Mouse (Mus musculus) brain, embryonic 14.5 days (tissue): ENCODE measurements around the gene Cep170b.

Source experiments
- CTCF ChIP-seq: fragments of 200-500 bp; IDR thresholded peaks from 2 replicates; pipeline ENCODE4 v1.5.1; 2012; ENCODE audit warnings: inconsistent platforms, mild to moderate bottlenecking, moderate library complexity, borderline replicate concordance; ENCODE audit not compliant: insufficient read depth, insufficient read length; ENCODE audit errors: extremely low read depth
- POLR2A ChIP-seq: fragments of 200-500 bp; IDR thresholded peaks from 2 replicates; pipeline ENCODE4 v1.6.1; 2012; ENCODE audit warnings: mild to moderate bottlenecking, inconsistent platforms, borderline replicate concordance; ENCODE audit not compliant: poor library complexity, insufficient read depth, insufficient read length, severe bottlenecking; ENCODE audit errors: extremely low read depth

DNA sequence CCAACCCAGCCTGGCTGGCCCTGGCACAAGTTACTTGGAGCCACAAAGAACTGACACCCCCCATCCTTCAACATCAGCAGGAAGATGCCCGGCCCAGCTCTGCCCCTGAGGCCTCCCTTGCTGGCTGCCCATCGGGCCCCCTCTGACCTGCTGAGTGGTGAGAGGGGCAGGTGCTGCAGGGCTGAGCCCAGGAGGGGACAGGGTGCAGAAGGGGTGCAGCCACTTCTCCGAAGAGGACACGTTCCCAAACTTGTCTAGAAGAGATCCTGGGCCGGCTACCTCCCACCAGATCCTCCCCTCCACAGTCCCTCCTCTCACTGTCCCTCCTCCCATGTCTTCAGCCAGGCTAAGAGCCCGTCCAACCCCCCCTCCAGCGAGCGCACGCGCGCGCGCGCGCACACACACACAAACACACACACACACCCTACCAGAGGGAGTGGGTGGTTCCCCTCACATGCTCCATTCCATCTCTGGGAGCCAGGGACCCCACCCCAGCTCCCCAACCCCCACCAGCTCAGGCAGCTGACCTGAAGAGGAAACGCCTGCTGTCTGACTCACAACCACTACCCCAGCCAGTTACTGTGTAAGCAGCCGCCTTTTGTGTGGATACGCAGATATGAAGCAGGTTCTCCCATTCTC lies 75.3 kb downstream of the Cep170b start:
- no peak for TF ChIP-seq CTCF
- TF ChIP-seq POLR2A = no peak
